Mouse (Mus musculus) megakaryocyte, embryonic 14.5 days (primary cell): Measurements from ENCODE around the gene Tbc1d4.

ENCODE experiments used
- FLI1 ChIP-seq: IDR thresholded peaks from 2 replicates; pipeline ENCODE4 v1.6.1; 2012; ENCODE audit warnings: low read length, inconsistent platforms, mixed read lengths
- GATA1 ChIP-seq: IDR thresholded peaks from 3 replicates; pipeline ENCODE4 v1.6.1; 2012; ENCODE audit warnings: mixed read lengths, low read length, inconsistent platforms, borderline replicate concordance

- TF ChIP-seq GATA1 (no peak), FLI1 (no peak)
Observed at GRCm38 (mm10) chr14:101653581-101654525, 44.9 kb upstream of the Tbc1d4 start, which contains the start of gene Uchl3.
